Mouse (Mus musculus): ENCODE measurements around the gene Vmn2r83. TPM values are rescaled to one million over a fixed set of nuclear protein-coding genes. Genes with fewer than 3 reads are reported as not detected.

The Vmn2r83 gene
- total and polyA plus RNA-seq, 3 experiments, result not detected

DNA sequence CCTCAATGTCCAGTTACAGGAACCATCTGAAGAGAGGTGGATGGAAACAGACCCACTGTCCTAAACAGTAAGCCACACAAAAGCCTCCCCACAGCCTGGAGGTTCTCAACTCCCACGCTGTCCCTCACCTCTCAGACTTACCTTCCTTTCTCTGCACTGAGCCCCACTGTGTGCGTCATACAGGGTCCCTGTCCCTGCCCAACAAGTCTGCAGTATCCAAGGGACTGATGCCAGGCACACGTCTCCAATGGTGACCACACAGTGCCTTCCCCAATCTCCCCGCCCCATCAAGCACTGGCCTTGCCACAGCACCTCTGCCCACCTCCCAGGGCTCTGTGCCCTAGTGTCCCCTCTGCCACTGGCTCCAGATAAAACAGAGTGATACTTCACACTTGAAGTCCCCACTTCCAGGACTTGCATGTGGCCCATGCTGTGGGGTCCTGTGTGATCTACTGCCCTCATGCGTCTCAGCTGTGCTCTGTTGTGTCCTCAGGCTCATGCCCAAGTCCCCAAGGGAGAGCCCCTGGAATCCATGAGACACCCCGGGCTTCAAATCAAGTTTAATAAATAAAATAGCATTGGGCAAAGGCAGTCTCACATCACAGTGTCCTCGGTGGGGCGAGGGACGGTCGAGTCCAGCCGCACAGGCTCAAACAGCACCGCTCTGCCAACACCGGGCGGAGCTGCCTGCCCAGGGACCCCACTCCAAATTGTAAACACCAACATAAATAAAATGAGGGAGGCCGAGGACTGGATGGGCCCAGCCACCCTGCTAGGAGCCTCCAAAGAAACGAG is 71.4 kb downstream of the Vmn2r83 start:
- H3K36me3 ChIP-seq (ENCODE audit: control insufficient read depth, insufficient read depth, low read length), result no peaks in the 10 kb centered on the region

DNA sequence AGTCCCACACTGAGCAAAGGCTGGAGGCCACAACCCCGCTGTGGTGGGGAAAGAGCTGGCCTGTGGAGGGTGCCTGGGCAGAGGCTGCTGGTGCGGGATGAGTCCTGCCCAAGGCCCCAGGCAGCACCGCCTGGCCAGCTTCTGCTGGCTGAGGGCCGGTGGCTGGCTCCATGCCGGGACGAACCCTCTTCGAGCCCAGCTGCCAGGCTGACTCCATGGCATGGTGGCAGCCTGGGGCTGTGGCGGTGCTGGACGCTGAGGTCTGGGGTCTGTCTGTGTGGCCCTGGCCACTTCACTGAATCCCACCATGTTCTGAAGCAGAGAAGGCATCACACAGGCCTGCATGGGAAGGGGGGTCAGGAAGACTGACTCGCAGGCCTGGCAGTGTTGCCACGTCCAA is 72.2 kb downstream of the Vmn2r83 start:
- H3K27ac ChIP-seq, result no peak overlapping the region
- no peaks in the 10 kb centered on the region for H3K4me1 ChIP-seq (ENCODE audit: control insufficient read depth, insufficient read depth, low read length)
- intact Hi-C loops (cut with DNase I), result no loop called here
- TF ChIP-seq CTCF (IDR thresholded peaks at IDR 0.05) (no peak), POLR2A (IDR thresholded peaks at IDR 0.05; ENCODE audit: insufficient read depth, low read depth, low read length) (no peak), EP300 (IDR thresholded peaks at IDR 0.05; ENCODE audit: insufficient read depth, low read depth, low read length) (no peak)
- H3K27me3 ChIP-seq (ENCODE audit: control insufficient read depth, insufficient read depth, low read length), result no peaks in the 10 kb centered on the region
- H3K9ac ChIP-seq (ENCODE audit: low read depth, low read length), result no peak overlapping the region
- 95% methylated on average over 11 of the region's 11 CpGs for WGBS
- H3K36me3 ChIP-seq (ENCODE audit: control insufficient read depth, insufficient read depth, low read length), result no peaks in the 10 kb centered on the region
- no peaks in the 10 kb centered on the region for H3K79me2 ChIP-seq (replicated peaks; ENCODE audit: control insufficient read depth, insufficient read depth, low read length)
- DNase-seq, result peak in 1 of 2 experiments; percentile 9
- H3K4me3 ChIP-seq, result no peak overlapping the region

More for the DNA sequence above, 71.4 kb downstream of the Vmn2r83 start:
- Histone ChIP-seq H3K4me3 (no peak overlapping the region), H3K9ac (ENCODE audit: low read depth, low read length) (no peak overlapping the region), H3K27me3 (ENCODE audit: control insufficient read depth, insufficient read depth, low read length) (no peaks in the 10 kb centered on the region), H3K79me2 (replicated peaks; ENCODE audit: control insufficient read depth, insufficient read depth, low read length) (no peaks in the 10 kb centered on the region), H3K4me1 (ENCODE audit: control insufficient read depth, insufficient read depth, low read length) (no peaks in the 10 kb centered on the region), H3K27ac (no peak overlapping the region)
- intact Hi-C loops (cut with DNase I), result no loop called here
- WGBS, result 93% methylated on average over 16 of the region's 16 CpGs
- DNase-seq, result peak; percentile 2 to 14
- TF ChIP-seq CTCF (IDR thresholded peaks at IDR 0.05), result no peak
- TF ChIP-seq POLR2A (IDR thresholded peaks at IDR 0.05; ENCODE audit: insufficient read depth, low read depth, low read length), result no peak
- TF ChIP-seq EP300 (IDR thresholded peaks at IDR 0.05; ENCODE audit: insufficient read depth, low read depth, low read length), result no peak

DNA sequence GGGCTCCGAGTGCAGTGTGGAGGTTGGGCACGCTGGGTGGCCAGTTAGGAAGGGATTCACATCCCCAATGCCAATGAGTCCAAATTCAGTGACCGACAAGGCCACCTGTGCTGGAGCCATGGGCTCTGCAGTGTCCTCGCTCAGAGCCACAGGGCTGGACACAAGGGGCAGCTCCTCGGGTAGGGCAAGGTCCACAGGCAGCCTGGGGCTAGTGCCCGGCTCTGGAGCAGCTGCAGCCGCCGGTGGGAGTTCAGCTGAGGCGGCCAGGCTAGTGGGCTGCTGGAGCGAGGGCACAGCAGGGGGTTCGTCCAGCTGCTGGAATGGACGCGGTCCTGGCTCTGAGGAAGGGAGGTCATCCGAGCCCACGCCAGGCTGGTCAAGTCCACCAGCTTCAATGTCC is 73.0 kb downstream of the Vmn2r83 start:
- intact Hi-C loops (cut with DNase I), result no loop called here
- Histone ChIP-seq H3K9ac (ENCODE audit: low read depth, low read length) (no peak overlapping the region), H3K4me3 (no peak overlapping the region), H3K36me3 (ENCODE audit: control insufficient read depth, insufficient read depth, low read length) (no peaks in the 10 kb centered on the region), H3K79me2 (replicated peaks; ENCODE audit: control insufficient read depth, insufficient read depth, low read length) (no peaks in the 10 kb centered on the region), H3K4me1 (ENCODE audit: control insufficient read depth, insufficient read depth, low read length) (no peaks in the 10 kb centered on the region), H3K27ac (no peak overlapping the region), H3K27me3 (ENCODE audit: control insufficient read depth, insufficient read depth, low read length) (no peaks in the 10 kb centered on the region)
- TF ChIP-seq EP300 (IDR thresholded peaks at IDR 0.05; ENCODE audit: insufficient read depth, low read depth, low read length) (no peak), POLR2A (IDR thresholded peaks at IDR 0.05; ENCODE audit: insufficient read depth, low read depth, low read length) (no peak), CTCF (IDR thresholded peaks at IDR 0.05) (no peak)
- peak; percentile 1 to 11 for DNase-seq
- WGBS, result 94% methylated on average over 15 of the region's 15 CpGs

DNA sequence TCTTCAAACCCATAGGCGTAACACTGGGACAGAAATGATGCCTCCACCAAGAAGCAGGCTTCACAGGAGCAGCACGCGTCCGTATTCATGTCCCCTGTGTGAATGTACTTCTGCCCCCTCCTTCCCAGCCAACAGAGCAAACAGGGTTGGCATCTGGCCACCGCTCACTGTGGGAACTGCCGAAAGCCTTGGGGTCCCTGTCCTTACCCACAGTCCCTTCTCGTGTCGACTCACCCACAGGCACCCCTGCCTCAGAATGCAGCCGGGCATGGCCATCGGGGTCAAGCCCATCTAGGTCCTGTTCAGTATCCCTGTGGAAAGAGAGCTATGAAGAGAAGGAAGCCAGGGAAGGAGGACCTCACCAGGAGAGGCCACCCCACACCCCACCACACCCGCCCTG is 73.6 kb downstream of the Vmn2r83 start:
- no peaks in the 10 kb centered on the region for H3K79me2 ChIP-seq (replicated peaks; ENCODE audit: control insufficient read depth, insufficient read depth, low read length)

More for the DNA sequence above, 73.6 kb downstream of the Vmn2r83 start:
- no peaks in the 10 kb centered on the region for H3K36me3 ChIP-seq (ENCODE audit: control insufficient read depth, insufficient read depth, low read length)
- H3K27ac ChIP-seq, result no peak overlapping the region
- no peaks in the 10 kb centered on the region for H3K27me3 ChIP-seq (ENCODE audit: control insufficient read depth, insufficient read depth, low read length)
- 95% methylated on average over 11 of the region's 11 CpGs for WGBS
- no peaks in the 10 kb centered on the region for H3K4me1 ChIP-seq (ENCODE audit: control insufficient read depth, insufficient read depth, low read length)
- peak in 1 of 2 experiments; percentile 8 for DNase-seq
- intact Hi-C loops (cut with DNase I), result no loop called here
- H3K4me3 ChIP-seq, result no peak overlapping the region
- H3K9ac ChIP-seq (ENCODE audit: low read depth, low read length), result no peak overlapping the region
- TF ChIP-seq EP300 (IDR thresholded peaks at IDR 0.05; ENCODE audit: insufficient read depth, low read depth, low read length) (no peak), POLR2A (IDR thresholded peaks at IDR 0.05; ENCODE audit: insufficient read depth, low read depth, low read length) (no peak), CTCF (IDR thresholded peaks at IDR 0.05) (no peak)

Small RNAs within 50 kb of the gene (microRNA-seq; reads per million reads assigned to microRNA genes)
- 0 to 0.39 reads per million in 2 experiments for gene Mir6909

Other genes starting within 250 kb of the Vmn2r83 start
- gene Vmn2r81, start 221.0 kb upstream of the Vmn2r83 start, total RNA-seq (2021), result not detected
- not detected in 2 replicates for gene Vmn2r81, start 221.0 kb upstream of the Vmn2r83 start, polyA plus RNA-seq (2012; rRNA removed)
- gene Vmn2r82, start 112.2 kb upstream of the Vmn2r83 start, total RNA-seq (2021), result not detected
- gene Vmn2r82, start 112.2 kb upstream of the Vmn2r83 start, polyA plus RNA-seq (2012; rRNA removed), result not detected in 2 replicates
- gene Plpp2, start 65.1 kb downstream of the Vmn2r83 start, total RNA-seq (2021), result 1 to 10 TPM; 2.3 to 3.5 TPM
- 2.4 and 3.8 TPM in 2 replicates for gene Plpp2, start 65.1 kb downstream of the Vmn2r83 start, polyA plus RNA-seq (2012; rRNA removed)
- 10 to 100 TPM; 12.7 to 12.9 TPM for gene Mier2, start 86.5 kb downstream of the Vmn2r83 start, total RNA-seq (2021)
- 27.4 and 31.8 TPM in 2 replicates for gene Mier2, start 86.5 kb downstream of the Vmn2r83 start, polyA plus RNA-seq (2012; rRNA removed)
- not detected for gene Theg, start 118.6 kb downstream of the Vmn2r83 start, total RNA-seq (2021)
- gene Theg, start 118.6 kb downstream of the Vmn2r83 start, polyA plus RNA-seq (2012; rRNA removed), result 0.10 TPM in 1 of 2 replicates, not detected in the other
- under 1 TPM in 1 of 2 experiments, not detected in 1; 0.10 TPM for gene C2cd4c, start 145.3 kb downstream of the Vmn2r83 start, total RNA-seq (2021)
- gene C2cd4c, start 145.3 kb downstream of the Vmn2r83 start, polyA plus RNA-seq (2012; rRNA removed), result 0.02 and 0.09 TPM in 2 replicates
- gene Shc2, start 169.2 kb downstream of the Vmn2r83 start, total RNA-seq (2021), result 1 to 10 TPM; 1.9 to 2.1 TPM
- 2.9 and 3.7 TPM in 2 replicates for gene Shc2, start 169.2 kb downstream of the Vmn2r83 start, polyA plus RNA-seq (2012; rRNA removed)
- not detected for gene Odf3l2, start 177.0 kb downstream of the Vmn2r83 start, total RNA-seq (2021)
- gene Odf3l2, start 177.0 kb downstream of the Vmn2r83 start, polyA plus RNA-seq (2012; rRNA removed), result not detected in 2 replicates
- gene Madcam1, start 195.8 kb downstream of the Vmn2r83 start, total RNA-seq (2021), result not detected
- not detected in 2 replicates for gene Madcam1, start 195.8 kb downstream of the Vmn2r83 start, polyA plus RNA-seq (2012; rRNA removed)
- gene Tpgs1, start 200.6 kb downstream of the Vmn2r83 start, total RNA-seq (2021), result 10 to 100 TPM; 16.5 to 18.8 TPM
- gene Tpgs1, start 200.6 kb downstream of the Vmn2r83 start, polyA plus RNA-seq (2012; rRNA removed), result 18.0 and 28.1 TPM in 2 replicates
- gene Cdc34, start 213.5 kb downstream of the Vmn2r83 start, total RNA-seq (2021), result 100 to 1,000 TPM; 196 to 216 TPM
- 352 and 397 TPM in 2 replicates for gene Cdc34, start 213.5 kb downstream of the Vmn2r83 start, polyA plus RNA-seq (2012; rRNA removed)
- 1 to 10 TPM; 6.4 to 6.5 TPM for gene Gzmm, start 220.3 kb downstream of the Vmn2r83 start, total RNA-seq (2021)
- 7.4 and 9.2 TPM in 2 replicates for gene Gzmm, start 220.3 kb downstream of the Vmn2r83 start, polyA plus RNA-seq (2012; rRNA removed)
- 1,000 to 10,000 TPM; 1,364 to 1,491 TPM for gene Bsg, start 235.8 kb downstream of the Vmn2r83 start, total RNA-seq (2021)
- 1,570 and 1,684 TPM in 2 replicates for gene Bsg, start 235.8 kb downstream of the Vmn2r83 start, polyA plus RNA-seq (2012; rRNA removed)
- 10 to 100 TPM; 17.0 to 17.5 TPM for gene Hcn2, start 247.9 kb downstream of the Vmn2r83 start, total RNA-seq (2021)
- 23.8 and 33.5 TPM in 2 replicates for gene Hcn2, start 247.9 kb downstream of the Vmn2r83 start, polyA plus RNA-seq (2012; rRNA removed)

Data from heart, adult 2 months (tissue).